Mouse (Mus musculus): ENCODE measurements around the gene Mrps18b. TPM values are rescaled to one million over a fixed set of nuclear protein-coding genes. Genes with fewer than 3 reads are reported as not detected.
A peak's percentile ranks its signal among the peaks of the same experiment; 100 is the strongest.

Gene Mrps18b
- polyA plus RNA-seq, 1 experiment from 2014 or later = 65.8 TPM

GRCm38 (mm10) chr17:35865481-35866280 is 50.5 kb downstream of the Mrps18b start, which contains the start of gene Ppp1r18:
Gene Ppp1r18, plus strand, starts transcription at chr17:35865593.
- peak within 1 kb of the TSS; percentile 92 for H3K4me2 ChIP-seq (ENCODE audit: low read length)
- WGBS = under 1% methylated on average over 36 of the region's 48 CpGs
- no peaks in the 10 kb centered on the region for H3K27me3 ChIP-seq (ENCODE audit: control insufficient read depth, insufficient read depth, low read length)
- no peaks in the 10 kb centered on the region for H3K9me3 ChIP-seq (ENCODE audit: control insufficient read depth, low read length)
- H3K4me3 ChIP-seq (ENCODE audit: control insufficient read depth in 1 of 2, insufficient read depth in 1 of 2, low read depth in 1 of 2, low read length in 2 of 2) = peak within 1 kb of the TSS; percentile 52 to 78
- peak; percentile 68 for ATAC-seq (ENCODE audit: insufficient number of reproducible peaks, insufficient read depth, low FRiP score, low read depth)
- H3K36me3 ChIP-seq (ENCODE audit: control insufficient read depth, insufficient read depth, low read length) = peaks cover 7% of the 10 kb centered on the region; the same call in 1 of the 2 replicates
- peak within 1 kb of the TSS; percentile 94 to 97 for H3K27ac ChIP-seq (replicated peaks in 1 of 2; ENCODE audit: control insufficient read depth in 1 of 2, insufficient read depth in 1 of 2, low read depth in 2 of 2, low read length in 2 of 2)
- peaks cover 22 to 44% of the 10 kb centered on the region in 2 experiments for H3K4me1 ChIP-seq (ENCODE audit: control insufficient read depth in 2 of 2, insufficient read depth in 2 of 2, low read length in 2 of 2)
- peak within 1 kb of the TSS; percentile 88 for H3K9ac ChIP-seq (ENCODE audit: low read length)

- peaks cover 17 to 38% of the 10 kb centered on the region in 2 experiments for H3K4me1 ChIP-seq (ENCODE audit: control insufficient read depth in 2 of 2, insufficient read depth in 2 of 2, low read length in 2 of 2)
- WGBS = 24% methylated on average over 10 of the region's 10 CpGs
- ATAC-seq (ENCODE audit: insufficient number of reproducible peaks, insufficient read depth, low FRiP score, low read depth) = no peak
- H3K36me3 ChIP-seq (ENCODE audit: control insufficient read depth, insufficient read depth, low read length) = peaks cover 7% of the 10 kb centered on the region; the same call in 1 of the 2 replicates
- H3K9ac ChIP-seq (ENCODE audit: low read length) = peak overlapping the region; percentile 88
- no peaks in the 10 kb centered on the region for H3K9me3 ChIP-seq (ENCODE audit: control insufficient read depth, low read length)
- peak overlapping the region; percentile 52 to 78 for H3K4me3 ChIP-seq (ENCODE audit: control insufficient read depth in 1 of 2, insufficient read depth in 1 of 2, low read depth in 1 of 2, low read length in 2 of 2)
- peak overlapping the region; percentile 92 for H3K4me2 ChIP-seq (ENCODE audit: low read length)
- H3K27me3 ChIP-seq (ENCODE audit: control insufficient read depth, insufficient read depth, low read length) = no peaks in the 10 kb centered on the region
- peak overlapping the region; percentile 94 to 97 for H3K27ac ChIP-seq (replicated peaks in 1 of 2; ENCODE audit: control insufficient read depth in 1 of 2, insufficient read depth in 1 of 2, low read depth in 2 of 2, low read length in 2 of 2)
These were observed 51.3 kb downstream of the Mrps18b start for GRCm38 (mm10) chr17:35864832-35865353.

GRCm38 (mm10) chr17:35861198-35861857 is 54.9 kb downstream of the Mrps18b start, which contains the start of gene Nrm:
Gene Nrm, plus strand, starts transcription at chr17:35861318.
- Histone ChIP-seq H3K27me3 (ENCODE audit: control insufficient read depth, insufficient read depth, low read length) (no peaks in the 10 kb centered on the region), H3K4me1 (ENCODE audit: control insufficient read depth in 2 of 2, insufficient read depth in 2 of 2, low read length in 2 of 2) (peaks cover 8 to 17% of the 10 kb centered on the region in 2 experiments), H3K4me3 (ENCODE audit: control insufficient read depth in 1 of 2, insufficient read depth in 1 of 2, low read depth in 1 of 2, low read length in 2 of 2) (peak within 1 kb of the TSS; percentile 85 to 90), H3K9me3 (ENCODE audit: control insufficient read depth, low read length) (no peaks in the 10 kb centered on the region), H3K36me3 (ENCODE audit: control insufficient read depth, insufficient read depth, low read length) (peaks cover 30% of the 10 kb centered on the region), H3K4me2 (ENCODE audit: low read length) (peak within 1 kb of the TSS; percentile 82), H3K27ac (replicated peaks in 1 of 2; ENCODE audit: control insufficient read depth in 1 of 2, insufficient read depth in 1 of 2, low read depth in 2 of 2, low read length in 2 of 2) (peak within 1 kb of the TSS; percentile 93 to 95), H3K9ac (ENCODE audit: low read length) (peak within 1 kb of the TSS; percentile 84)
- under 1% methylated on average over 47 of the region's 47 CpGs for WGBS
- peak; percentile 87 for ATAC-seq (ENCODE audit: insufficient number of reproducible peaks, insufficient read depth, low FRiP score, low read depth)

- peak overlapping the region; percentile 84 for H3K9ac ChIP-seq (ENCODE audit: low read length)
- peaks cover 35% of the 10 kb centered on the region for H3K36me3 ChIP-seq (ENCODE audit: control insufficient read depth, insufficient read depth, low read length)
- peaks cover 8 to 17% of the 10 kb centered on the region in 2 experiments for H3K4me1 ChIP-seq (ENCODE audit: control insufficient read depth in 2 of 2, insufficient read depth in 2 of 2, low read length in 2 of 2)
- H3K27me3 ChIP-seq (ENCODE audit: control insufficient read depth, insufficient read depth, low read length) = no peaks in the 10 kb centered on the region
- H3K27ac ChIP-seq (replicated peaks in 1 of 2; ENCODE audit: control insufficient read depth in 1 of 2, insufficient read depth in 1 of 2, low read depth in 2 of 2, low read length in 2 of 2) = peak overlapping the region; percentile 50 to 95
- H3K9me3 ChIP-seq (ENCODE audit: control insufficient read depth, low read length) = no peaks in the 10 kb centered on the region
- WGBS = 4% methylated on average over 12 of the region's 12 CpGs
- H3K4me2 ChIP-seq (ENCODE audit: low read length) = peak overlapping the region; percentile 82
- ATAC-seq (ENCODE audit: insufficient number of reproducible peaks, insufficient read depth, low FRiP score, low read depth) = peak; percentile 7; the same call in 1 of the 2 replicates
- H3K4me3 ChIP-seq (ENCODE audit: control insufficient read depth in 1 of 2, insufficient read depth in 1 of 2, low read depth in 1 of 2, low read length in 2 of 2) = peak overlapping the region; percentile 85 to 90
These were observed 55.4 kb downstream of the Mrps18b start for GRCm38 (mm10) chr17:35860831-35861197.

MicroRNAs within 50 kb of the gene (microRNA counts, 519-probe panel; counts per million panel counts)
- 322 counts per million, percentile 70 among the panel's probes with 10 or more counts for microRNA mmu-miR-1894-3p
- 322 counts per million, percentile 70 among the panel's probes with 10 or more counts for microRNA mmu-miR-1894-5p
- 322 counts per million, percentile 70 among the panel's probes with 10 or more counts for microRNA mmu-miR-877

Small RNA genes lying within 50 kb of the gene (microRNA-seq; reads per million reads assigned to microRNA genes)
- 0.84 reads per million for gene Gm28033
- not detected for gene Mir1894
- gene Mir877 = 115 reads per million, percentile 53 among the genes with 10 or more reads in this experiment

Other genes starting within 250 kb of the Mrps18b start
- 10.8 and 12.7 TPM in 2 replicates for gene Vars2, start 248.8 kb downstream of the Mrps18b start, polyA plus RNA-seq (2014; fragmentation: Nextera tagmentation; extraction: Ambion mirVana)
- 21.9 and 23.8 TPM in 2 replicates for gene Gtf2h4, start 242.7 kb downstream of the Mrps18b start, polyA plus RNA-seq (2014; fragmentation: Nextera tagmentation; extraction: Ambion mirVana)
- 75.7 and 75.8 TPM in 2 replicates for gene Ddr1, start 211.8 kb downstream of the Mrps18b start, polyA plus RNA-seq (2014; fragmentation: Nextera tagmentation; extraction: Ambion mirVana)
- 20.8 and 27.3 TPM in 2 replicates for gene Ier3, start 94.7 kb downstream of the Mrps18b start, polyA plus RNA-seq (2014; fragmentation: Nextera tagmentation; extraction: Ambion mirVana)
- 86.8 and 93.7 TPM in 2 replicates for gene Flot1, start 93.2 kb downstream of the Mrps18b start, polyA plus RNA-seq (2014; fragmentation: Nextera tagmentation; extraction: Ambion mirVana)
- 673 and 698 TPM in 2 replicates for gene Tubb5, start 78.1 kb downstream of the Mrps18b start, polyA plus RNA-seq (2014; fragmentation: Nextera tagmentation; extraction: Ambion mirVana)
- gene Mdc1, start 74.9 kb downstream of the Mrps18b start, polyA plus RNA-seq (2014; fragmentation: Nextera tagmentation; extraction: Ambion mirVana) = 15.3 and 16.1 TPM in 2 replicates
- 44.0 and 44.9 TPM in 2 replicates for gene Nrm, start 55.1 kb downstream of the Mrps18b start, polyA plus RNA-seq (2014; fragmentation: Nextera tagmentation; extraction: Ambion mirVana)
- gene Ppp1r18, start 50.8 kb downstream of the Mrps18b start, polyA plus RNA-seq (2014; fragmentation: Nextera tagmentation; extraction: Ambion mirVana) = 17.3 and 19.4 TPM in 2 replicates
- 18.6 and 22.0 TPM in 2 replicates for gene Dhx16, start 36.6 kb downstream of the Mrps18b start, polyA plus RNA-seq (2014; fragmentation: Nextera tagmentation; extraction: Ambion mirVana)
- gene 2310061I04Rik, start 19.0 kb downstream of the Mrps18b start, polyA plus RNA-seq (2014; fragmentation: Nextera tagmentation; extraction: Ambion mirVana) = 28.7 and 28.9 TPM in 2 replicates
- 52.5 and 53.1 TPM in 2 replicates for gene Atat1, start 6.3 kb downstream of the Mrps18b start, polyA plus RNA-seq (2014; fragmentation: Nextera tagmentation; extraction: Ambion mirVana)
- 21.8 and 23.6 TPM in 2 replicates for gene Ppp1r10, start within 50 bp of the Mrps18b start, polyA plus RNA-seq (2014; fragmentation: Nextera tagmentation; extraction: Ambion mirVana)
- gene Abcf1, start 53.4 kb upstream of the Mrps18b start, polyA plus RNA-seq (2014; fragmentation: Nextera tagmentation; extraction: Ambion mirVana) = 57.0 and 58.3 TPM in 2 replicates
- gene Gnl1, start 63.5 kb upstream of the Mrps18b start, polyA plus RNA-seq (2014; fragmentation: Nextera tagmentation; extraction: Ambion mirVana) = 26.2 and 27.2 TPM in 2 replicates
- gene Prr3, start 63.8 kb upstream of the Mrps18b start, polyA plus RNA-seq (2014; fragmentation: Nextera tagmentation; extraction: Ambion mirVana) = 10.9 and 11.2 TPM in 2 replicates
- gene H2-T24, start 104.2 kb upstream of the Mrps18b start, polyA plus RNA-seq (2014; fragmentation: Nextera tagmentation; extraction: Ambion mirVana) = 2.6 and 2.7 TPM in 2 replicates
- 4.2 and 4.4 TPM in 2 replicates for gene H2-T23, start 116.5 kb upstream of the Mrps18b start, polyA plus RNA-seq (2014; fragmentation: Nextera tagmentation; extraction: Ambion mirVana)
- 7.4 and 8.7 TPM in 2 replicates for gene H2-T22, start 126.4 kb upstream of the Mrps18b start, polyA plus RNA-seq (2014; fragmentation: Nextera tagmentation; extraction: Ambion mirVana)
- not detected in 2 replicates for gene Gm6034, start 126.6 kb upstream of the Mrps18b start, polyA plus RNA-seq (2014; fragmentation: Nextera tagmentation; extraction: Ambion mirVana)
- not detected in 2 replicates for gene Gm11127, start 142.0 kb upstream of the Mrps18b start, polyA plus RNA-seq (2014; fragmentation: Nextera tagmentation; extraction: Ambion mirVana)
- gene Gm19684, start 205.3 kb upstream of the Mrps18b start, polyA plus RNA-seq (2014; fragmentation: Nextera tagmentation; extraction: Ambion mirVana) = not detected in 2 replicates
- gene Gm7030, start 213.0 kb upstream of the Mrps18b start, polyA plus RNA-seq (2014; fragmentation: Nextera tagmentation; extraction: Ambion mirVana) = not detected in 2 replicates

Data from heart, embryonic 14.5 days (tissue).